Mouse (Mus musculus) bone marrow macrophage, adult 2 months (primary cell): Measurements from ENCODE around the gene Arhgap27. TPM values are rescaled to one million over a fixed set of nuclear protein-coding genes. Genes with fewer than 3 reads are reported as not detected.
"Not testable (repeated sequence)": the region's sequence is repeated elsewhere in the genome, so short reads cannot be mapped to it uniquely, and the experiment has no call there.

Source experiments
- H3K27ac ChIP-seq: 2 replicates; pipeline ENCODE4 v1.5.1; 2012; ENCODE audit warnings: low read depth, low read length; ENCODE audit not compliant: insufficient read depth
- H3K4me1 ChIP-seq: 2 replicates; pipeline ENCODE4 v1.6.1; 2012; ENCODE audit warnings: low read length; ENCODE audit not compliant: control insufficient read depth, insufficient read depth
- H3K4me3 ChIP-seq: 2 replicates; pipeline ENCODE4 v1.5.1; 2012; ENCODE audit warnings: mild to moderate bottlenecking, low read length, moderate library complexity; ENCODE audit not compliant: insufficient read depth
- CTCF ChIP-seq: IDR thresholded peaks from 2 replicates; pipeline ENCODE4 v1.5.1; 2012; ENCODE audit warnings: low read depth, mild to moderate bottlenecking, low read length, moderate library complexity
- POLR2A ChIP-seq: IDR thresholded peaks from 2 replicates; pipeline ENCODE4 v1.6.1; 2012; ENCODE audit warnings: mild to moderate bottlenecking, low read depth, low read length, borderline replicate concordance
- polyA plus RNA-seq: library from polyadenylated mRNA; stranded (reverse); fragments of >200 nt; gene quantifications from 2 replicates; pipeline ENCODE4 v1.2.4, GENCODE M21; 2012; ENCODE audit not compliant: missing spikeins, insufficient read depth, insufficient read length

The Arhgap27 gene
- polyA plus RNA-seq: 23.8 and 24.6 TPM in 2 replicates

DNA sequence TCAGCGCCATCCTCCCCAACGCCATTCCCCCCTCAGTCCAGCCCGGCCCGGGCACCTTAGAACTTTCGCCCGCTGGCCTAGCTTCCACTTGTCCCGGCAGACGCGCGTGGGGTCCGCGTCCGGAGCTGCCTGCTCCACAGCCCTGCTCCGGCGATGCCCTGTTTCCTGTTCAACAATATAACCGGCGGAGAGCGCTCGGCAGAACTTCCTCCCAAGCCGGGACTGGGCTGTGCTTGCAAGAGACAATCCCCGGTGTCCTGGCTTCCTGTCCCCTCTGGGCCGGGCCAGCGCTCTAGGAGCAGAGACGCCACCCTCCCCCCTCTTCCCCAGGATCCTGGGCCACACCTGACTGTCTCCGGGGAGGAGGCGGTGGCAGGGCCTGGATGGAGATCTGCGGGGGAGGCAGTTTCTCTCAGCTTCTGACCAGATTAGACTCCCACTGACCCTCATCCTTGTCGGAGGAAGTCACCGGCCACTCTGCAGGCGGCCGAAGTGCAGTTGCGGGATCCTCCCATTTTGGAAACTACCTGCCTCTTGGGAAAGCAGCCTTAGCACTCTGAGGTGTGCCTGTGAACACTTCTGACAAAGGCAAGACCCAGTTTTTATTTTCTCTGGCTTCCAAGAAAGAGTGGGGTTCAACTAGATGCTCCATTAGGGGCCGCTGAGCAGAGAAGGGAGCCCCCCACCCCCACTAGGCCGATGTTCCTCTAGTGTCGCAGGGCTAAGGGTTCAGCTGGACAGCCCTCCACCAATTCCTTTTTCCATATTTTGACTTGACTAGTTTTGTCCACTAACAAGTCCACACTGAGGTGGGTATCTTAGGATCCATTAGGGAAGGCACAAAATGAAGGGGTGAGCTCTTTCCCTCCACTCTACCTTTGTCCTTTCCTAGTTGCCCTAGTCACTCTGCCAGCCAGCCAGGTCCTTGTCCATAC, at the start of gene Arhgap27:
TSS of gene Arhgap27 (minus strand) at position 479 of the 935 bp plus-strand sequence.
- H3K27ac ChIP-seq: peak within 1 kb of the TSS; percentile 50
- TF ChIP-seq POLR2A (no peak), CTCF (no peak)
- peak within 1 kb of the TSS; percentile 74 for H3K4me3 ChIP-seq
- peaks cover 30% of the 10 kb centered on the region for H3K4me1 ChIP-seq

DNA sequence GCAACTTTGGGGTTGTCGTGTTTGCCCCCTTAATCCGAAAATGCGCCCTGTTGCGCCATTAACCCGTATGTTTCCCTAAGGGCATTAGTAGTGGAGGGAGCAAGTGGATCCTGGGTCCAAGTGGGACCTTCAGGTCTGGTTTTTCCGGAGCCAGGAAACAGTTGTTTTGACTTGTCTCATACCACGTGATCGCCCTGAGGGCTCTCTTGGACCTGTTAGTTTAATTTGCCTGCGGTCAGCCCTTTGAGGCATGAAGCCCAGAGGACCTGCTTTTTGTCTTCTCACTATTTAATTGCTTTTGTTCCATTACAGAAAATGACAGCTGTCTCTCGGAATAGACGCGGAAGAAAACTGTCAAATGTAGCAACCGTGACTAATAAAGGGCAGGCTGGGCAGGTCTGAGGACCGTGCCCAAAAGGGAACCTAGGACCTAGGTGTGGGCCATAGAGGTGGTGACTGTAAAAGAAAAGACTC, 49.5 kb upstream of the Arhgap27 start:
- peak overlapping the region; percentile 92 for H3K4me3 ChIP-seq
- H3K4me1 ChIP-seq: peaks cover 23% of the 10 kb centered on the region
- TF ChIP-seq POLR2A: no peak
- TF ChIP-seq CTCF: no peak
- no peak overlapping the region for H3K27ac ChIP-seq

DNA sequence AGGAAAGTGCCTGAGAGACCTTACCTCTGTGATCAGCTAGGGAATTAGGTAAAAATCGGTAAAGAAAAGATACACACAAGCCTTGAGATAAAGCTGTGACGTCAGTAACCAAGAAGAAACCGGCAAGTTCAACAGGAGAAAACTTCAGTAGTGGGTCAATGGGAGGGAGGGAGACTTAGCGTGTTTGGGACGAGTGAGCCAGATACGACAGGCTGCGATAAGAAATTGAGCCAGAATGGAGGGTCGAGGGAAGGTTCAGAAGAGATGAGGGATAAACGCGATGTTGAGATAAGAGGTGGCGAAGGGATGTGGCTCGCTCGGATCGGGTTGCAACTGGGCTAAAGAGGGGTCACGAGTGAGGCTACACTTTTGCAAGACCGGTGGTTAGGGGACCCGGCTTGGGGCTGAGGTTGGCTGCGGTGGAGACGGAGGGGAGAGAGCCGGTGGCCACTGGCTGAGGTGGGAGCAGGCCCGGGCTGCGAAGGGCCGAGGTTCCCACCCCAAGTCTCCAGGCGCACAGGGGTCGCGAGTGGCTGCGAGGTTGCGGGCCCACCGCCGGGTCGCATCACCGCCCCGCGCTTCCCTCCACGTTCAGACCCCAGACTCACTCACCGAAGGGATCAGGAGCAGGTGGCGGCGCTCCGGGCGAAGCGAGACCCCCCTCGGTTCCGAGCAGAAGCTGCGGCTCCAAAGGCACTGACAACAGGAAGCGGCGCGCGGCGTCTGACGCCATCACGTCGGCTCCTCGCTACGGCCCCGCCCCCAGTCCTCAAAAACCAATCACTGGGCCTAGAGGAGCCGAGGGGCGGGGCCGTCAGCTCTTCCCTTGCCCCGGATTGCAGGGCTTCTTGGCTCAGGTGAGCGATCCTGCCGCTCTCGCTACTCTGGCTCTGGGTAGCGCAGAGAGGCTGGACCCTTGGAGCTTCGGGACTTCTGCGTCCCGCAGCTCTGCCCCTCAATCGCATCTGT, 48.8 kb upstream of the Arhgap27 start, which contains the start of gene Plekhm1:
TSS of gene Plekhm1 (minus strand) at position 707 of the 969 bp plus-strand sequence.
- no peak for TF ChIP-seq CTCF
- no peak; the same call in 1 of the 2 replicates for TF ChIP-seq POLR2A
- peaks cover 25% of the 10 kb centered on the region for H3K4me1 ChIP-seq
- H3K4me3 ChIP-seq: peak within 1 kb of the TSS; percentile 92
- peak within 1 kb of the TSS; percentile 46 for H3K27ac ChIP-seq

DNA sequence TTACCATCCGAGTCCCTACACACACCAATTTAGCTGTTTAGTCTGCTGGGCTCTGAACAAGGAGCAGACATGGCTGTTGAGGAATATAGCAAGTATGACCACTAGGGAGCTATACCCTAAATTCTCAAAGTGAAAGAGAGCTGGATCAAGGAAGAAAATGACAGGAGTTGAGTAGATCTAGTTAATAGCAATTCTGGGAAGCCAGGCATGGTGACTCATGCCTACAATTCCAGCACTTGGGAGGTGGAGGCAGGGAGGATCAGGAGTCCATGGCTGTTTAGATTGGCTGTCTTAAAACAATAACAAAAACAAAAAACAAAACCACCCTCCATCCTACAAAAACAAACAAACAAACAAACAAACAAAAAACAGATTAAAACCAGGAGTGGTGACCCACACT, 47.8 kb upstream of the Arhgap27 start:
- Histone ChIP-seq H3K4me3 (peak overlapping the region; percentile 92), H3K4me1 (peaks cover 30% of the 10 kb centered on the region), H3K27ac (no peak overlapping the region)
- TF ChIP-seq CTCF: no peak
- TF ChIP-seq POLR2A: no peak

DNA sequence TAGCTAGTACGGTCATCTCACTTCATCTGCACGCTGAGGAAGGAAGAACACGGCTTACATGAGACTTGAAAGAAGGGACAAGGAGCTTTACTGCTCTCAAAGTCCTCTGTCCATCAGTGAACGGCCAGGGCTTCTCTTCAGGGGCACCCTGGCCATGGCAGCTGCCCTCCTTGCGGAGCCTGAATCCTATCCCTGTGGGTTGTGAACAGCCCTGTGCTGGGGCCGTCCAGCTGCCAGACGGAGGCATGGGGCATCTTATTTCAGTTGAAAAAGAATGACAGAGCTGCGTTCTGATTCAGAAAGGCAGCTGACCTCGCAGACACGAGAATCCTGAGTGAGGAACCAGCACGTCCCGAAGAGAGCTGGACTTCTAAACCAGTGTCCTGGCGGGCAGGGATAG, 45.4 kb upstream of the Arhgap27 start:
- no peak overlapping the region for H3K27ac ChIP-seq
- H3K4me3 ChIP-seq: no peak overlapping the region
- no peak for TF ChIP-seq POLR2A
- no peak for TF ChIP-seq CTCF
- H3K4me1 ChIP-seq: peaks cover 49% of the 10 kb centered on the region

DNA sequence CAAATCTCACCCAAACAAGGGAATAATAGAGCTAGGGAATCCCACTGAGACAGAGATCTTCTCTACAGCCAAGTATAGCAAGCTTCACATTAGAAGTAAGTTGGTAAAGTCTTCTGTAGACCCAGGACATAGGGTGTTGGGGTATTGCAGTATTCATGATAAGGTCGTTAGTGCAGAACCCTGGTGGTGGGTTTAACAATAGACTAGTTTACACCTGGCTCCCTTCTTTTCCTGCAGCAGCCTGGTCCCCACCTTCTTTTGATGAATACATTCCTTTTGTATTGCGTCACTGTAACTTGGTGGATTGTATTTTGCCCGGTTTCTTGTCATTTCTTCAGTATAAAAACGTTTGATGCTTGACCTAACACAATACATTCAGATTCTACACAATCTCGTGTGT, 43.6 kb upstream of the Arhgap27 start:
- H3K4me3 ChIP-seq, H3K27ac ChIP-seq: not testable (repeated sequence)
- H3K4me1 ChIP-seq: peaks cover 45% of the 10 kb centered on the region

DNA sequence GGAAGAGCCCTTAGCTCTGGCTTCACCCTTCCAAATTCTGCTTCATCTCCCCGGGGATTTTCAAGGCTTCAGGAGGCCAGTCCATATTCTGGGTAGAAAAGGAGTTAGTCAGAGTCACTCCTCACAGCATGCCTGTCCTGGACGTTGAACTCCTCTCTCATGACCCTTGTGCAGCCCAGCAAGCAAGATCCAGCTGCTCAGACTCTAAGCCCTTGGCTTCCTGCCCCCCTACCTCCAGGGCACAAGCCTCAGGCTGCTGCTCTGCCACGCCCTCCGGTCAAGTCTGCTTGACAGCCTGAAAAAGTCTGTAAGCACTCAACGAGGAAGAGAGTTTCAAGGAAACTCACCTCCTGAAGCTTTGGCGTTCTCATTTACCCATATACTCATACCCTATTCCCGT, 43.1 kb upstream of the Arhgap27 start:
- Histone ChIP-seq H3K27ac (peak overlapping the region; percentile 16; the same call in 1 of the 2 replicates), H3K4me3 (no peak overlapping the region), H3K4me1 (peaks cover 45% of the 10 kb centered on the region)
- no peak for TF ChIP-seq CTCF

DNA sequence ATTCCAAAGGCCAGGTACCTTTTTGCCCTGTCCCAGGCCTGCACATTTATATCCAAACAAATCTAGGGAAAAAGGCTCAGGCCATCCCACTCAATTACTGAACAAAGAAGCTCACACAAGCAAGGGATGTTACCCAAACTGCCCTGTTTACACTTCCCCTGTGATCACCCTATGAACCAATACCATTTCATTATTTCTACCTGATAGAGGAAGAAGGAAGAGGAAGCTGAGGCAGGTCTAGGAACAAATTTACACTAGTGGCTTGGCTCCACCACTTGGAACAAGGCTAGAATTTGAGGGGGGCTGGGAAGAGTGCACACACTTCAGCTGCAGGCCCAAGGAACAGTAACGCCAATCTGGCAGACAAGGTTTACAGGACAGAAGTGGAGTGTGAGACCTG, 42.3 kb upstream of the Arhgap27 start:
- Histone ChIP-seq H3K4me1 (peaks cover 42% of the 10 kb centered on the region), H3K4me3 (no peak overlapping the region), H3K27ac (peak overlapping the region; percentile 0; the same call in 1 of the 2 replicates)
- TF ChIP-seq CTCF (no peak), POLR2A (no peak)

DNA sequence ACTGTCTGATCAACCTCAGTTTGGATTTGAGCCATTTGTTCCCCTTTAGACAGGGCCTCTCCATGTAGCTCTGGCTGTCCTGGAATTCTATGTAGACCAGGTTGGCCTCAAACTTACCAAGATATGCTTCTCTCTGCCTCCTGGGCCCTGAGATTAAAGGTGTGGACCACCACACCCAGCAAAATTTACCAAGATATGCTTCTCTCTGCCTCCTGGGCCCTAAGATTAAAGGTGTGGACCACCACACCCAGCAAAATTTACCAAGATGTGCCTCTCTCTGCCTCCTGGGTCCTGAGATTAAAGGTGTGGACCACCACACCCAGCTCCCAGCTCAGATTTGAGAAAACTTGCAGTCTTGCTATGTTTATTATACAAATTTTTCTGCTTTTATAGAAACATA, 41.1 kb upstream of the Arhgap27 start:
- TF ChIP-seq POLR2A: no peak
- no peak for TF ChIP-seq CTCF
- peaks cover 38% of the 10 kb centered on the region for H3K4me1 ChIP-seq
- no peak overlapping the region for H3K4me3 ChIP-seq
- H3K27ac ChIP-seq: peak overlapping the region; percentile 91

DNA sequence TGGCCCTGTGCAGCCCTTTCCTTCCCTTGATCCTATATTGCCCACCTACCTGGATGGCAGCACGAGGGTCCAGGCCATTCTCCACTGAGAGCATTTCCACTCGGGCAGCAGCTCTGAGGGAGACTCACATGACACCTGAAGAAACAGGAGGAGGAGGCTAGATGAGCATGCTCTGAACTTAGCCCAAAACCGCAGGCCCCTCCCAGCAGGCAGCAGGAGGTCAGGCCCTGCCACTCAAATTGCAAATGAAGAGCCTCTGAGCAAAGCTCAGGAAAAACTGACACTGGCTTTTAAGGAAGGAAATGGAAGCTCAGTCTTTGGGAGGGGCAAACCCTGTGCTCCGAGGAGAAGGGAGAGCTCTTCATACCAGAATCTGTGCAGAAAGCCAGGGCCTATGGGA, 40.3 kb upstream of the Arhgap27 start:
- H3K4me1 ChIP-seq: peaks cover 41% of the 10 kb centered on the region
- peak overlapping the region; percentile 79 for H3K4me3 ChIP-seq
- peak overlapping the region; percentile 99 for H3K27ac ChIP-seq
- no peak for TF ChIP-seq CTCF
- TF ChIP-seq POLR2A: no peak
